Mouse (Mus musculus) heart, adult 2 months (tissue): ENCODE data around the gene Mtx1.
A peak's percentile ranks its signal among the peaks of the same experiment; 100 is the strongest.

Source experiments
- EP300 ChIP-seq: fragments of 200-500 bp; IDR thresholded peaks from 2 replicates; pipeline ENCODE4 v1.6.1; 2011; ENCODE audit warnings: low read depth, low read length, control low read depth; ENCODE audit not compliant: insufficient read depth
- POLR2A ChIP-seq: fragments of 200-500 bp; IDR thresholded peaks from 2 replicates; pipeline ENCODE4 v1.6.1; 2011; ENCODE audit warnings: mild to moderate bottlenecking, low read depth, low read length, control low read depth; ENCODE audit not compliant: insufficient read depth

DNA sequence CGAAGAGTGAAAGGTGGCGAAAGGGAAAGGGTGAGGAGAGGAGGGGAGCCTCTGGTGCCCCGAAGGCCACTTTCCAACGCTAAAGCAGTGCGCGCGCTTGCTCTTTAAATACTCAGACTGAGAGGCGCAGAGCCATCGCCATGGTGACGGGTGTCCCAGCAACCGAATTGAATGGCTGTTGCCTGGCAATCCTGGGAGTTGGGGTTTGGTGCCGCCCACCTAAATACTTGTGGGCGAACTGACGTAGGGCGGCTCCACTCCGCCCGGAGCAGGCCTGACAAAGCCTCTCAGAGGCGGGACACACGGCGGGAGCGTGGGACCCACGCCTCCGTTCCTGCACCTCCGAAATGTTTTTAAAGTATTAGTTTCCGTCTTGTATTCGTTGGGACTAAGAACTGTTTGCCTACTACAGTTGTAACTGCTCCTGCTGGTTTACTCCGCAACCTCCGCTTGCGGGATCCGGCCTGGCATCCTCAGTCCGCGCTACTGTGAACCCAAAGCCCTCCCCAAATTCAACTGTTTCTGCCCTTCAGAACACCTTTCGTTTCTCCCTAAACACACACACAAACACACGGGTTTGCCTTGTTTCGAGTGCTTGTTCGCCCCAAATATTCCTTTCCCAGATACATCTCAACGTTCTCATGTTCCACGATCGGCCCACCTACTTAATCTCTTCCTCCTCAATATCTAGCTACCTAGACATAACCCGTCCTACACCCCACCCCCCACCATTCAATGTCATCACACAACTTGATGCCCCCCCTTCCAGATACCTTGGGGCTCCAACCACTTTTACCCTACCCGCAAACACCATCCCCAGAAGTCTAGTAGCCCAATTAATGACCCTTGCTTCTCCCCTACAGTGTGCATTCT, 655 bp upstream of the Mtx1 start:
- TF ChIP-seq POLR2A (peak; percentile 61), EP300 (no peak)
